Mouse (Mus musculus) limb, embryonic 15.5 days (tissue): ENCODE measurements around the gene Kcnk10. TPM values are rescaled to one million over a fixed set of nuclear protein-coding genes. Genes with fewer than 3 reads are reported as not detected.

Experiments used
- ATAC-seq: fragments of 200-750 bp; cut with Nextera tagmentation; 2 replicates; pipeline ENCODE4 v1.8.0; 2017; ENCODE audit warnings: low read depth, moderate TSS enrichment; ENCODE audit not compliant: insufficient number of reproducible peaks, low FRiP score, low TSS enrichment
- H3K27ac ChIP-seq: fragments of 300-500 bp; sonication (generic); 2 replicates; pipeline ENCODE4 v1.5.1; 2015; ENCODE audit warnings: moderate library complexity, mild to moderate bottlenecking, inconsistent platforms
- H3K27me3 ChIP-seq: fragments of 300-500 bp; sonication (generic); 2 replicates; pipeline ENCODE4 v1.6.1; 2015; ENCODE audit warnings: inconsistent platforms
- H3K36me3 ChIP-seq: fragments of 300-500 bp; sonication (generic); 2 replicates; pipeline ENCODE4 v1.6.1; 2015; ENCODE audit warnings: inconsistent platforms
- H3K4me1 ChIP-seq: fragments of 300-500 bp; sonication (generic); 2 replicates; pipeline ENCODE4 v1.6.1; 2015; ENCODE audit warnings: inconsistent platforms
- H3K4me2 ChIP-seq: fragments of 300-500 bp; sonication (generic); 2 replicates; pipeline ENCODE4 v1.6.1; 2015; ENCODE audit warnings: mild to moderate bottlenecking, inconsistent platforms
- H3K4me3 ChIP-seq: fragments of 300-500 bp; sonication (generic); 2 replicates; pipeline ENCODE4 v1.5.1; 2015; ENCODE audit warnings: mild to moderate bottlenecking, inconsistent platforms
- H3K9ac ChIP-seq: fragments of 300-500 bp; sonication (generic); 2 replicates; pipeline ENCODE4 v1.6.1; 2015; ENCODE audit warnings: inconsistent platforms
- H3K9me3 ChIP-seq: fragments of 300-500 bp; sonication (generic); 2 replicates; pipeline ENCODE4 v1.6.1; 2016; ENCODE audit warnings: inconsistent platforms
- WGBS: fragments of 180-500 bp; shearing (Covaris S2); methylation state at CpG from one replicate; pipeline ENCODE4 v1.1.7; 2015; 5-methylcytosine and 5-hydroxymethylcytosine counted together
- polyA plus RNA-seq: library from polyadenylated mRNA; unstranded; fragments of >200 nt; fragmentation: Nextera tagmentation; extraction: Ambion mirVana; gene quantifications from 2 replicates; pipeline ENCODE4 v1.2.1, GENCODE M21; 2015

The Kcnk10 gene
- polyA plus RNA-seq, 1 experiment from 2014 or later, result 0.22 TPM

- Histone ChIP-seq H3K4me2 (no peak overlapping the region), H3K36me3 (no peaks in the 10 kb centered on the region), H3K4me1 (no peaks in the 10 kb centered on the region), H3K4me3 (no peak overlapping the region), H3K27ac (no peak overlapping the region), H3K9ac (no peak overlapping the region), H3K9me3 (no peaks in the 10 kb centered on the region), H3K27me3 (no peaks in the 10 kb centered on the region)
- ATAC-seq, result no peak
- 71% methylated on average over 3 of the region's 3 CpGs for WGBS
Measured at GRCm38 (mm10) chr12:98564383-98564782, 13.7 kb downstream of the Kcnk10 start.

GRCm38 (mm10) chr12:98563261-98563660, 14.8 kb downstream of the Kcnk10 start:
- Histone ChIP-seq H3K27me3 (no peaks in the 10 kb centered on the region), H3K9me3 (no peaks in the 10 kb centered on the region), H3K9ac (no peak overlapping the region), H3K4me1 (no peaks in the 10 kb centered on the region), H3K4me3 (no peak overlapping the region), H3K36me3 (no peaks in the 10 kb centered on the region), H3K4me2 (no peak overlapping the region), H3K27ac (no peak overlapping the region)
- ATAC-seq, result no peak
- 81% methylated on average over 4 of the region's 4 CpGs for WGBS

- no peak overlapping the region for H3K9ac ChIP-seq
- H3K4me3 ChIP-seq, result no peak overlapping the region
- 87% methylated on average over 13 of the region's 13 CpGs for WGBS
- no peaks in the 10 kb centered on the region for H3K4me1 ChIP-seq
- H3K36me3 ChIP-seq, result no peaks in the 10 kb centered on the region
- no peaks in the 10 kb centered on the region for H3K27me3 ChIP-seq
- no peak overlapping the region for H3K4me2 ChIP-seq
- no peak for ATAC-seq
- H3K27ac ChIP-seq, result no peak overlapping the region
- H3K9me3 ChIP-seq, result no peaks in the 10 kb centered on the region
Measured at GRCm38 (mm10) chr12:98562341-98562977, 15.7 kb downstream of the Kcnk10 start.

GRCm38 (mm10) chr12:98560038-98560437, 18.1 kb downstream of the Kcnk10 start:
- no peaks in the 10 kb centered on the region for H3K4me1 ChIP-seq
- no peaks in the 10 kb centered on the region for H3K27me3 ChIP-seq
- no peak overlapping the region for H3K4me2 ChIP-seq
- H3K36me3 ChIP-seq, result no peaks in the 10 kb centered on the region
- WGBS, result 85% methylated on average over 3 of the region's 3 CpGs
- H3K9ac ChIP-seq, result no peak overlapping the region
- H3K4me3 ChIP-seq, result no peak overlapping the region
- H3K9me3 ChIP-seq, result no peaks in the 10 kb centered on the region
- H3K27ac ChIP-seq, result no peak overlapping the region
- no peak for ATAC-seq

GRCm38 (mm10) chr12:98557013-98557677, 21.0 kb downstream of the Kcnk10 start:
- 71% methylated on average over 7 of the region's 7 CpGs for WGBS
- no peaks in the 10 kb centered on the region for H3K36me3 ChIP-seq
- no peak overlapping the region for H3K4me3 ChIP-seq
- H3K9me3 ChIP-seq, result no peaks in the 10 kb centered on the region
- H3K27me3 ChIP-seq, result no peaks in the 10 kb centered on the region
- no peak for ATAC-seq
- no peaks in the 10 kb centered on the region for H3K4me1 ChIP-seq
- no peak overlapping the region for H3K9ac ChIP-seq
- H3K27ac ChIP-seq, result no peak overlapping the region
- H3K4me2 ChIP-seq, result no peak overlapping the region

GRCm38 (mm10) chr12:98549981-98550380, 28.1 kb downstream of the Kcnk10 start:
- 86% methylated on average over 6 of the region's 6 CpGs for WGBS
- H3K27me3 ChIP-seq, result no peaks in the 10 kb centered on the region

GRCm38 (mm10) chr12:98548141-98548540, 30.0 kb downstream of the Kcnk10 start:
- WGBS, result 72% methylated on average over 9 of the region's 9 CpGs
- no peak for ATAC-seq
- H3K27me3 ChIP-seq, result no peaks in the 10 kb centered on the region
- H3K4me3 ChIP-seq, result no peak overlapping the region
- H3K9me3 ChIP-seq, result no peaks in the 10 kb centered on the region
- H3K4me2 ChIP-seq, result no peak overlapping the region
- no peak overlapping the region for H3K27ac ChIP-seq
- H3K36me3 ChIP-seq, result no peaks in the 10 kb centered on the region
- no peaks in the 10 kb centered on the region for H3K4me1 ChIP-seq
- H3K9ac ChIP-seq, result no peak overlapping the region

More at GRCm38 (mm10) chr12:98549981-98550380, 28.1 kb downstream of the Kcnk10 start:
- Histone ChIP-seq H3K4me1 (no peaks in the 10 kb centered on the region), H3K9me3 (no peaks in the 10 kb centered on the region), H3K4me3 (no peak overlapping the region), H3K36me3 (no peaks in the 10 kb centered on the region), H3K27ac (no peak overlapping the region), H3K9ac (no peak overlapping the region), H3K4me2 (no peak overlapping the region)
- ATAC-seq, result no peak

GRCm38 (mm10) chr12:98545875-98546274, 32.2 kb downstream of the Kcnk10 start:
- no peaks in the 10 kb centered on the region for H3K27me3 ChIP-seq
- H3K36me3 ChIP-seq, result no peaks in the 10 kb centered on the region
- ATAC-seq, result no peak
- no peak overlapping the region for H3K4me2 ChIP-seq
- no peak overlapping the region for H3K4me3 ChIP-seq
- no peaks in the 10 kb centered on the region for H3K9me3 ChIP-seq
- 89% methylated on average over 2 of the region's 2 CpGs for WGBS
- H3K4me1 ChIP-seq, result no peaks in the 10 kb centered on the region
- H3K27ac ChIP-seq, result no peak overlapping the region
- H3K9ac ChIP-seq, result no peak overlapping the region

GRCm38 (mm10) chr12:98545251-98545560, 32.9 kb downstream of the Kcnk10 start:
- Histone ChIP-seq H3K27ac (no peak overlapping the region), H3K4me3 (no peak overlapping the region), H3K36me3 (no peaks in the 10 kb centered on the region), H3K27me3 (no peaks in the 10 kb centered on the region), H3K4me2 (no peak overlapping the region), H3K4me1 (no peaks in the 10 kb centered on the region), H3K9ac (no peak overlapping the region), H3K9me3 (no peaks in the 10 kb centered on the region)
- no peak for ATAC-seq
- 85% methylated on average over 4 of the region's 4 CpGs for WGBS

GRCm38 (mm10) chr12:98544545-98545250, 33.4 kb downstream of the Kcnk10 start:
- H3K9ac ChIP-seq, result no peak overlapping the region
- H3K9me3 ChIP-seq, result no peaks in the 10 kb centered on the region
- no peaks in the 10 kb centered on the region for H3K36me3 ChIP-seq
- no peak overlapping the region for H3K4me3 ChIP-seq
- H3K27ac ChIP-seq, result no peak overlapping the region
- ATAC-seq, result no peak
- 82% methylated on average over 9 of the region's 9 CpGs for WGBS
- no peak overlapping the region for H3K4me2 ChIP-seq
- H3K27me3 ChIP-seq, result no peaks in the 10 kb centered on the region
- H3K4me1 ChIP-seq, result no peaks in the 10 kb centered on the region

GRCm38 (mm10) chr12:98536760-98537159, 41.4 kb downstream of the Kcnk10 start:
- H3K4me1 ChIP-seq, result no peaks in the 10 kb centered on the region
- H3K27me3 ChIP-seq, result no peaks in the 10 kb centered on the region
- H3K4me2 ChIP-seq, result no peak overlapping the region
- H3K4me3 ChIP-seq, result no peak overlapping the region
- 71% methylated on average over 5 of the region's 5 CpGs for whole genome bisulfite sequencing
- ATAC-seq, result no peak
- H3K9me3 ChIP-seq, result no peaks in the 10 kb centered on the region
- no peaks in the 10 kb centered on the region for H3K36me3 ChIP-seq
- H3K27ac ChIP-seq, result no peak overlapping the region
- no peak overlapping the region for H3K9ac ChIP-seq

- H3K9ac ChIP-seq, result no peak overlapping the region
- ATAC-seq, result no peak
- no peaks in the 10 kb centered on the region for H3K9me3 ChIP-seq
- H3K27ac ChIP-seq, result no peak overlapping the region
- WGBS, result 82% methylated on average over 6 of the region's 6 CpGs
- H3K4me1 ChIP-seq, result no peaks in the 10 kb centered on the region
- H3K4me3 ChIP-seq, result no peak overlapping the region
- no peaks in the 10 kb centered on the region for H3K27me3 ChIP-seq
- H3K36me3 ChIP-seq, result no peaks in the 10 kb centered on the region
- H3K4me2 ChIP-seq, result no peak overlapping the region
Measured at GRCm38 (mm10) chr12:98536036-98536435, 42.1 kb downstream of the Kcnk10 start.
